Mouse (Mus musculus) thymus, adult 2 months (tissue): ENCODE results near the gene Trim11. TPM values are rescaled to one million over a fixed set of nuclear protein-coding genes. Genes with fewer than 3 reads are reported as not detected.

Source experiments
- DNase-seq: peaks from one replicate; pipeline ENCODE4 v3.0.0; 2021
- H3K27ac ChIP-seq: fragments of 200-500 bp; 2 replicates; pipeline ENCODE4 v1.5.1; 2012; ENCODE audit warnings: low read length, control low read depth; ENCODE audit not compliant: control insufficient read depth, insufficient read depth
- H3K27me3 ChIP-seq: fragments of 200-500 bp; 2 replicates; pipeline ENCODE4 v1.6.1; 2012; ENCODE audit warnings: mild to moderate bottlenecking, low read length, moderate library complexity, mixed read lengths; ENCODE audit not compliant: control insufficient read depth, insufficient read depth
- H3K36me3 ChIP-seq: fragments of 200-500 bp; 2 replicates; pipeline ENCODE4 v1.6.1; 2012; ENCODE audit warnings: mild to moderate bottlenecking, low read length, moderate library complexity; ENCODE audit not compliant: control insufficient read depth, insufficient read depth
- H3K4me1 ChIP-seq: fragments of 200-500 bp; replicated peaks from 2 replicates; pipeline ENCODE4 v1.6.1; 2012; ENCODE audit warnings: low read length; ENCODE audit not compliant: control insufficient read depth, insufficient read depth
- H3K4me3 ChIP-seq: fragments of 200-500 bp; 2 replicates; pipeline ENCODE4 v1.5.1; 2012; ENCODE audit warnings: mild to moderate bottlenecking, low read length, control low read depth, moderate library complexity; ENCODE audit not compliant: control insufficient read depth, insufficient read depth
- CTCF ChIP-seq: fragments of 200-500 bp; IDR thresholded peaks from 2 replicates; pipeline ENCODE4 v1.5.1; 2012; ENCODE audit warnings: mild to moderate bottlenecking, control low read depth, low read length, moderate library complexity, borderline replicate concordance; ENCODE audit not compliant: control insufficient read depth, poor library complexity, insufficient read depth; ENCODE audit errors: extremely low read depth
- POLR2A ChIP-seq: fragments of 200-500 bp; IDR thresholded peaks from 2 replicates; pipeline ENCODE4 v1.6.1; 2012; ENCODE audit warnings: mild to moderate bottlenecking, low read length, control low read depth, moderate library complexity; ENCODE audit not compliant: control insufficient read depth, poor library complexity, insufficient read depth; ENCODE audit errors: extremely low read depth
- WGBS: fragments of 180-500 bp; shearing (Covaris S2); methylation state at CpG from one replicate; pipeline ENCODE4 v1.1.7; 2018; 5-methylcytosine and 5-hydroxymethylcytosine counted together
- polyA plus RNA-seq: library from polyadenylated mRNA; depleted of rRNA; stranded (reverse); fragments of >200 nt; gene quantifications from 2 replicates; pipeline ENCODE4 v1.2.3, GENCODE M21; 2012

Gene Trim11
- polyA plus RNA-seq, 1 experiment: 114 TPM

DNA sequence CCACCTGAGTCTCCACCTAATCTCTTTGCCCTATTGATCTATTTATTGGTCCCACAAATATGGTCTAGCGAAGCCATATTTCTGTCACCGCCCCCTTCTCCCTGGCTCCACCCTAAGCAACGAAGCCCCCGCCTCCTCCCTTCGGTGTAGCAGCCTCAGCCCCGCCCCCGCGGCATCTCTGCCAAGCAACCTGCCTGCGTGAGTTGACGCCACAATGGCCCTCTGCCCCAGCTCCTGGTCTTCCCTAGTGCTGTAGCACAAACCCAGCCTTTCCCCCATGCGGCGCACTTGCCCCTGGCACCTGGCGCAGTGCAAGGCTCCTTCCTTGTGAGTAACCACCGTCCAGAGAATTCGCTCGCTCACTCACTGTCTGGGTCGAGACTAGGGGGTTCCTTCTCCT, 14.3 kb upstream of the Trim11 start:
- DNase-seq: peak; percentile 29
- H3K36me3 ChIP-seq: no peaks in the 10 kb centered on the region
- TF ChIP-seq POLR2A: no peak
- no peak for TF ChIP-seq CTCF
- no peaks in the 10 kb centered on the region; the same call in 1 of the 2 replicates for H3K27me3 ChIP-seq
- peaks cover 4% of the 10 kb centered on the region for H3K4me1 ChIP-seq
- WGBS: 54% methylated on average over 17 of the region's 17 CpGs
- no peak overlapping the region for H3K27ac ChIP-seq
- H3K4me3 ChIP-seq: no peak overlapping the region

DNA sequence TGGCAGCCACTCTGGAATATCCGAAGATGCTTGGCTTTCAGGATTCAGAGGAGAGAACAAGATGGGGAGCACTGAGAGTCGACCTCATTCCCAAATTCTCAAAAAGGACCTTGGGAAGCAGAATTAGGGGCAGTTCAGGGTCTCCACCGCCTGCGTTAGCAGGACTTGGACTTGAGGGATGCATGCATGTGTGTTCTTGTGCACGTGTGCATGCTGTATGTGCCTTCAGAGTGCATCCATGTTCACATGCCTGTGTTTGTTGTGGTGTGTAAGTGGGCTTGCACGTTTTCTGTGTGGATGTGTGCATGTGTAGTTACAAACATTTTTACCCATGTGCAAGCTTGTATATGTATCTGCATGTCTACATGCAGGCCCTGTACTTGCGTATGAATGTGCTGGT, 13.7 kb upstream of the Trim11 start:
- no peaks in the 10 kb centered on the region for H3K36me3 ChIP-seq
- 92% methylated on average over 7 of the region's 7 CpGs for WGBS

DNA sequence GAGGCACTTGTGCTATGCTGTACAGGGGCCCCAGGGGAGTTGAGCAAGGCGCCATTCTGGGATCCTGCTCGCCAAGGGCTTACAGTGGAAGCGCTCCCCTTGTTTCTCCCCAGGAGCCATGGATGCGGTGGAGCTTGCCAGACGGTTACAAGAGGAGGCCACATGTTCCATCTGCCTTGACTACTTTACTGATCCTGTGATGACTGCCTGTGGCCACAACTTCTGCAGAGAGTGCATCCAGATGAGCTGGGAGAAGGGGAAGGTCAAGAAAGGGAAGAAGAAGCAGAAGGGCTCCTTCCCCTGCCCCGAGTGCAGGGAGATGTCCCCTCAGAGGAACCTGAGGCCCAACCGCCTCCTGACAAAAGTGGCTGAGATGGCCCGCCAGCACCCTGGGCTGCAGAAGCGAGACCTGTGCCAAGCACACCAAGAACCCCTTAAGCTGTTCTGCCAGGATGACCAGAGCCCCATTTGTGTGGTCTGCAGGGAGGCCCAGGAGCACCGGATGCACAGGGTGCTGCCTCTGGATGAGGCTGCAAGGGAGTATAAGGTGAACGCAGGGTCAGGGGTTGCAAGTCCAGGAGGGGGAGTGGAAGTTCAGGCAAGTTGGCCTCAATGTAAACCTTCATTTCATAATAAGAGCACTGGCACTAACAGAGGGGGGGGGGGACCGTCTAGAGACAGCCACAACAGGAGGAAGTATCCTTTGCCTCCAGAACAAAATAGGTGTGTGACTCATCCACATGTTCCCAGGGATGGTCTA, 12.7 kb upstream of the Trim11 start:
- peaks cover 3% of the 10 kb centered on the region; the same call in 1 of the 2 replicates for H3K4me1 ChIP-seq
- no peak for DNase-seq
- H3K27ac ChIP-seq: no peak overlapping the region
- H3K36me3 ChIP-seq: no peaks in the 10 kb centered on the region
- TF ChIP-seq POLR2A (no peak), CTCF (no peak)
- no peaks in the 10 kb centered on the region; the same call in 1 of the 2 replicates for H3K27me3 ChIP-seq
- no peak overlapping the region for H3K4me3 ChIP-seq
- whole genome bisulfite sequencing: 70% methylated on average over 12 of the region's 12 CpGs

More for the DNA sequence above, 13.7 kb upstream of the Trim11 start:
- no peak overlapping the region for H3K27ac ChIP-seq
- no peak for DNase-seq
- TF ChIP-seq CTCF (no peak), POLR2A (no peak)
- peaks cover 5% of the 10 kb centered on the region for H3K4me1 ChIP-seq
- no peaks in the 10 kb centered on the region; the same call in 1 of the 2 replicates for H3K27me3 ChIP-seq
- no peak overlapping the region for H3K4me3 ChIP-seq

DNA sequence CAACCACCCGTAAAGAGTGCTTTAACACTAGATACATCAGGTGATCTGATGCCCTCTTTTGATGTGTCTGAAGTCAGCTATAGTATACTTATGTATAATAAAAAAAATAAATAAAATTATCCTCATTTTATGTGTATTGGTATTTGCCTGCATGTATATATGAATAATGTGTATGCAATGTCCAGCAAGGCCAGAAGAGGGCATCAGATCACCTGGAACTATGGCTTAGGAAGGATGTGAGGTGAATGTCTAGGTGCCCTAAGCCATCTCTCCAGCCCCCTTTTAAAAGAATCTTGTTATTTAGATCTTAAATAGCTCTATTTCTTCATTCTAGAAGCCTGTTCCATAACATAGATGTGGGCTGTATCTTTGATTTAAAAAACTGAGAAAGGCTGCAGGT, 10.5 kb upstream of the Trim11 start:
- no peaks in the 10 kb centered on the region for H3K36me3 ChIP-seq
- 95% methylated on average over 1 of the region's 1 CpGs for WGBS

DNA sequence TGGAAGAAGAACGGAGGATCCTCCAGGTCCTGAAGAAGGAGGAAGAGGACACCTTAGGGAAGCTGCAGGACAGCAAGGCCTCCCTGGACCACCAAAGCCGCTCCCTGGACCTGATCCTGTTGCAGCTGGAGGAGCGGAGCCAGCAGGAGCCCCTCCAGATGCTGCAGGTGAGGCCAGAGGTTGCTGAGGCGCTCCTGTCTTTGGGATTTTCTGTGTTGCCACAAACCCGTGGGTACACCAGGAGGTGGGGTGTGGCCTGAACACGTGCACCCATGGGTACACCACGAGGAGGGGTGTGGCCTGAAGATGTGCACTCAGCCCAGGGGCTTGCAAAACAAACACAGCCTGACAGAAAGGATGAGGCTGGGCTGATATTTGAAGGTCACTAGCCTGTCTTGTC, 9.3 kb upstream of the Trim11 start:
- 50% methylated on average over 7 of the region's 7 CpGs for WGBS

More for the DNA sequence above, 10.5 kb upstream of the Trim11 start:
- TF ChIP-seq POLR2A (no peak), CTCF (no peak)
- DNase-seq: peak; percentile 60
- no peaks in the 10 kb centered on the region; the same call in 1 of the 2 replicates for H3K27me3 ChIP-seq
- no peak overlapping the region for H3K4me3 ChIP-seq
- no peak overlapping the region for H3K27ac ChIP-seq
- H3K4me1 ChIP-seq: peaks cover 3% of the 10 kb centered on the region; the same call in 1 of the 2 replicates

DNA sequence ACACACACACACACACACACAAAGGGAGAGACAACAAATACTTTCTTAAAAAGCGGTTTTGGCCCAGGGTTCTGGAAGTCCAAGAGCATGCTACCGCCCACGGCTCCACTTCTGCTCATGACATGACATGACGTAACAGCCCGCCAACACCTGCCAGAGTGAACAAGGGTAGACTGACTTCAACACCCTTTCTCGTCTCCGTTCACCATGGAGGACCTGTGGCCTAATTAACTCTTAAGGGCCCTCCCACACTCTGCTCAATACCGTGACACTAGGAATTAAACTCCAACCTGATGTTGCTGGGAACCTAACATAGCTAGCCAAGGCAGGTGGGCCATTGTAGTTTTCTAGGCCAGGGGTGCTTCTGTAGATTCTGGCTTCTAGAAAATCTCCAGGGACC, 8.9 kb upstream of the Trim11 start:
- H3K36me3 ChIP-seq: no peaks in the 10 kb centered on the region
- no peak overlapping the region for H3K4me3 ChIP-seq
- WGBS: 89% methylated on average over 8 of the region's 8 CpGs
- DNase-seq: no peak
- H3K27me3 ChIP-seq: no peaks in the 10 kb centered on the region
- no peak overlapping the region for H3K27ac ChIP-seq
- TF ChIP-seq CTCF: no peak
- no peak for TF ChIP-seq POLR2A
- peaks cover 3% of the 10 kb centered on the region; the same call in 1 of the 2 replicates for H3K4me1 ChIP-seq

More for the DNA sequence above, 9.3 kb upstream of the Trim11 start:
- DNase-seq: no peak
- Histone ChIP-seq H3K36me3 (no peaks in the 10 kb centered on the region), H3K27me3 (no peaks in the 10 kb centered on the region), H3K27ac (no peak overlapping the region), H3K4me1 (peaks cover 3% of the 10 kb centered on the region; the same call in 1 of the 2 replicates), H3K4me3 (no peak overlapping the region)
- no peak for TF ChIP-seq POLR2A
- TF ChIP-seq CTCF: no peak

DNA sequence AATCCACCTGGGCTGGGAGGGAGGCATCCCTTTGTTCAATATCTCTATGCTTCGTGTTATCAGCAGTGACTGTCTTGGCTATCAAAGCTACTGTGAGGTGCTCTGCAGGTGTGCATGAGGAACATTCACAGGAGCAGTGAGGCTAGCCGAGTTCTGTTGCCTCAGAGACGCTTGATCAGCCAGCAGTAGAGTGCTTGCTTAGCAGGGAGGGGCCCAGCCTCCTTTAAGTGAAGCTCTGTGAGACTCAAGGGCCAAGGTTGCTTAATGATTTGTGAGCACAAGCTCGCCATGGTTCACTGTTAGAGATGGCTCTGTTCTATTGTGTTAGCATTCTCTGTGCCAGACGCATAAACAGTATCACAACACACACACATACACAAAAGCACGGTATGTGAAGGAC, 8.2 kb upstream of the Trim11 start:
- no peak overlapping the region for H3K4me3 ChIP-seq
- no peaks in the 10 kb centered on the region for H3K36me3 ChIP-seq
- H3K27me3 ChIP-seq: no peaks in the 10 kb centered on the region
- TF ChIP-seq CTCF: no peak
- no peak for TF ChIP-seq POLR2A
- H3K27ac ChIP-seq: no peak overlapping the region
- 72% methylated on average over 6 of the region's 6 CpGs for WGBS
- peaks cover 3% of the 10 kb centered on the region; the same call in 1 of the 2 replicates for H3K4me1 ChIP-seq
- no peak for DNase-seq
